Mouse (Mus musculus) heart, adult 2 months (tissue): ENCODE measurements around the gene Cd3g.

Experiments used
- CTCF ChIP-seq: fragments of 200-600 bp; IDR thresholded peaks from 2 replicates; pipeline ENCODE4 v1.8.1; 2022; ENCODE audit warnings: antibody characterized with exemption, mild to moderate bottlenecking, moderate library complexity
- EP300 ChIP-seq: fragments of 200-500 bp; IDR thresholded peaks from 2 replicates; pipeline ENCODE4 v1.6.1; 2011; ENCODE audit warnings: low read depth, low read length, control low read depth; ENCODE audit not compliant: insufficient read depth

GRCm38 (mm10) chr9:45023638-45024037, 43.4 kb upstream of the Cd3g start:
- no peak for TF ChIP-seq CTCF
- no peak for TF ChIP-seq EP300
